Mouse (Mus musculus): Measurements from ENCODE around the gene Hist1h4d.

GRCm38 (mm10) chr13:23571022-23571503 is 10.3 kb upstream of the Hist1h4d start, which contains the start of the genes Hist1h2ae and Hist1h2bg:
- no peak for TF ChIP-seq POLR2A (IDR thresholded peaks at IDR 0.05; ENCODE audit: borderline replicate concordance, extremely low read depth, insufficient read depth, insufficient read length, poor library complexity, severe bottlenecking)
- TF ChIP-seq CTCF (IDR thresholded peaks at IDR 0.05; ENCODE audit: borderline replicate concordance, extremely low read depth, insufficient read depth, insufficient read length), result no peak

All from brain, embryonic 14.5 days (tissue).